Mouse (Mus musculus) lung, adult 2 months (tissue): ENCODE measurements around the gene Fam102a.

Source experiments
- CTCF ChIP-seq: fragments of 200-500 bp; IDR thresholded peaks from 2 replicates; pipeline ENCODE4 v1.5.1; 2011; ENCODE audit warnings: mild to moderate bottlenecking, low read length, control low read depth; ENCODE audit not compliant: insufficient read depth
- POLR2A ChIP-seq: fragments of 200-500 bp; IDR thresholded peaks from 2 replicates; pipeline ENCODE4 v1.6.1; 2011; ENCODE audit warnings: low read depth, mild to moderate bottlenecking, control low read depth, low read length, borderline replicate concordance; ENCODE audit errors: extremely low read depth

- TF ChIP-seq CTCF (no peak), POLR2A (no peak)
Measured at GRCm38 (mm10) chr2:32596725-32597124, 61.6 kb downstream of the Fam102a start.
